Mouse (Mus musculus) spleen, adult 2 months (tissue): ENCODE data around the gene Ccdc80.

Experiments used
- CTCF ChIP-seq: fragments of 200-500 bp; IDR thresholded peaks from 2 replicates; pipeline ENCODE4 v1.5.1; 2011; ENCODE audit warnings: mild to moderate bottlenecking, inconsistent platforms; ENCODE audit not compliant: insufficient read depth, insufficient read length, insufficient replicate concordance; ENCODE audit errors: extremely low read depth
- POLR2A ChIP-seq: fragments of 200-500 bp; IDR thresholded peaks from 2 replicates; pipeline ENCODE4 v1.6.1; 2011; ENCODE audit warnings: low read depth, low read length, inconsistent platforms

- no peak for TF ChIP-seq CTCF
- TF ChIP-seq POLR2A, result no peak
Measured at GRCm38 (mm10) chr16:45095030-45095429, 1.8 kb downstream of the Ccdc80 start.
